Mouse (Mus musculus): ENCODE measurements around the gene Lhfpl4. TPM values are rescaled to one million over a fixed set of nuclear protein-coding genes. Genes with fewer than 3 reads are reported as not detected.

The Lhfpl4 gene
- polyA plus RNA-seq, 1 experiment = 0.22 TPM

DNA sequence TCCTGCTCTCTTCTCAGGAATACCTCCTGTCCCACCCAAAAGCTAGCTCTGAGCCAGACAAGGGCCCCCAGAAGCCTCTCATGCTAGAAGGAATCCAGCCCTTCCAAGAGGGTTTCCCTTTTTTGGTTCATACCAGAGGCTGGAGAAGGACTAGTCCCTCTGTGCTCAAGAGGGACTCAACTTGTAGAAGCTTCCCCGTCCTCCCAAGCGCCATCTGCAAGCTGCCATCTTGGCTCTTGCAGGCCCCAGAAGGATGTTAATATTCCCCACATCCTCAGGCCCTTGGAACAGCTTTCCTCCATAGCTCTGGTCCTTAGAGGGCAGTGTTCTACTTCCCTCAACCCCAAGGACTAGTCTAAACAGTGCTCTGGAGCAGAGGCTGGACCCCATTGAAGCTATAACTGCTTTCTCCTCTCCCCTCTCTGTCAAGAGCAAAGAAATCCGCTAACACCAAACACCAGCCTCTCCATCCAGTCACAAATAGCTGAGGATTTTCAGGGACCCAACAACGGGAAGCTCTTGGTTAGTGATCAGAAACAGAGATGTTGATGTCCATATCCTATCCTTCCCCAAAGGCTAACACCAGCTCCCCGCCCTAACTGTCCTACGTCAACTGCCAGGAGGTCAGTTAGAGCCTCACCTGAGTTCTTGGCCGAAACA, 26.7 kb downstream of the Lhfpl4 start:
- DNase-seq (ENCODE audit: low spot score) = no peak

DNA sequence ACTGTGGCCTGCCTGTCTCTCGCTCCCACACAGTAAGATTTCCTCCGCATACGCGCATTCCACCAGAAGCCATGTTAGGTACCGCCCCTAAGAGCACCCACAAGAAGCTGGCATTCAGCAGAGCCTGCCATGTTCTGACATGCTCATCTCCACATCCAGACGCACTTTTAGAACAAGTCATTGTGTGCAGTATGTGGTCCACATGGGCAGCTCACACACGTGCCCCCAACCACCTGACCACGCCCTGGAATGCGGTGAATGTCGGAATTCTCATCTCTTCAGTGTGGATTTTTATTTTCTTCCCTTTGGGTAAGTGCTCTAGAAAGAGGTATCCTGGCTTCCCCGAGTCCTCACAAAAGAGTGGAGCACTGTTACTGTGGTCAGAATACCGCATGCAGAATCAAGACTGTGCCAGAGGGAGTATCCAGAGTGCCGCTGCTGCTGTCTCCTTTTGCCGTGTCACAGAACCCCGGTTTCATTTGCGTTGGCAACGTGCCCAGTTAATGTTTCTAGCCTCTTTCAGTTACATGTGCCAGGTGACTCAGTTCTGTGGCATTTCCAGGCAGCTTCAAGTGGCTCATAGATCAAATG, 28.4 kb downstream of the Lhfpl4 start:
- peak; percentile 50 for DNase-seq (ENCODE audit: low spot score)

DNA sequence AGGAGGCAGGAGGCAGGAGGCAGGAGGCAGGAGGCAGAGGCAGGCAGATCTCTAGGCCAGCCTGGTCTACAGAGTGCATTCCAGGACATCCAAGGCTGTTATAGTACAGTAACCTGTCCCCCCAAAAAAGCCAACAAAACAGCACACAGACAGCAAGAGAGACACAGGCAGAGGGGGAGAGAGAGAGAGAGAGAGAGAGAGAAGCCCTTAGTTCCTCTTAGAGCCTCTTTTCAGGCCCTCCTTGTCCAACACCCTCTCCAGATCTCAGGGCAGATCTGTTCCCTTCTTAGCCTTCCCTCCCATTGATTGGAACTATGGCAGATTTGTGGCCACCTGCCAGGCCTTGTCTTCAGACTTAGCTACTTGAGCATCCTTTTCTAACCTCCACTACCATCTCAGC, 31.7 kb downstream of the Lhfpl4 start:
- DNase-seq (ENCODE audit: low spot score) = no peak

DNA sequence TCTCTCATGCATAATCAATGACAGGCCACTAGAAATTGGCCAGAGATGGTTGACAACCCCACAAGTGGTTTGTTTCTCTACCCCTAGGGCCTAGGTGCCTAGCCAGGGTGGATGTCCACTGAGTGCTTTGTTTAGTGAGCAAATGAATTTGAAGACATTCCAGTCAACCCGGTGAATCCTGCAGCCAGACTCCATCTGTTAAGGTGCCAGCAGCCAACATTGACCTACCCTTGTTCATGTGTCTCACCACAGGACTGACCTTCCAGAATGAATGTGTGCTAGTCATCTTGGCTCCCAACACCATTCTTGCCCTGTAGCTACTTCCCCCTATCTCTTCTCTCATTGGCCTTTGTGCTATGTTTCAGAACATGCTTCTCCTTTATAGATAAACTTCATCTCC, 33.2 kb downstream of the Lhfpl4 start:
- DNase-seq (ENCODE audit: low spot score) = no peak

DNA sequence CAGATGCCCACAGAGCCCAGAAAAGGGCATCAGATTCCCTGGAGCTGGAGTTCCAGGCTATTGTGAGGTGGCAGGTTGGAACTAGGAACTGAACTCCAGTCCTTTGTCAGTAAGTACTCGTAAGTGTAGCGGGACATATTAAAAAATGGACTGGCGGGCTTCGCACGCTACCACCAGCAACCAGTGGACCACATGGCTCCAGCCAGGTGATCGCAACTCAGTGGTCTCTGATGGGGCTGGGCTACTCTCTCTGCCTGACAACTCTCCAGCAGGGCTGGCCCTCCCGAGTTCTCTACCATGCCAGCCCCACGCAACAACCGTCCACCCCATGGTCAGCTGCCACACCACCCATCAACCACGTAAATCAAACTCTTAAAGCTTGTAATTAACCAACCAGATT, 35.1 kb downstream of the Lhfpl4 start:
- DNase-seq (ENCODE audit: low spot score) = no peak

DNA sequence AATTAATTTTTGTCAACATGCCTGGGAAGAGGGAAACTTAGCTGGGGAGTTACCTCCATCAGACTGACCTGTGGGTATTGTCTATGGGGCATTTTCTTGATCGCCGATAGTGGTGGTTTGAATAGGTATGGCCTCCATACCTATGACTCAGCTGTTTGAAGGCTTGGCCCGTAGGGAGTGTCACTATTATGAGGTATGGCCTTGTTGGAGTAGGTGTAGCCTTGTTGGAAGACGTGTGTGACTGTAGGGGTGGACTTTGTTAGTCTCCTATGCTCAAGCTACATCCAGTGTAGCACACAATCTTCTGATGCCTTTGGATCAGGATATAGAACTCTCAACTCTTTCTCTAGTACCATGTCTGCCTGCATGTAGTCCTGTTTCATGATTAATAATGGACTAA, 39.1 kb downstream of the Lhfpl4 start:
- no peak for DNase-seq (ENCODE audit: low spot score)

DNA sequence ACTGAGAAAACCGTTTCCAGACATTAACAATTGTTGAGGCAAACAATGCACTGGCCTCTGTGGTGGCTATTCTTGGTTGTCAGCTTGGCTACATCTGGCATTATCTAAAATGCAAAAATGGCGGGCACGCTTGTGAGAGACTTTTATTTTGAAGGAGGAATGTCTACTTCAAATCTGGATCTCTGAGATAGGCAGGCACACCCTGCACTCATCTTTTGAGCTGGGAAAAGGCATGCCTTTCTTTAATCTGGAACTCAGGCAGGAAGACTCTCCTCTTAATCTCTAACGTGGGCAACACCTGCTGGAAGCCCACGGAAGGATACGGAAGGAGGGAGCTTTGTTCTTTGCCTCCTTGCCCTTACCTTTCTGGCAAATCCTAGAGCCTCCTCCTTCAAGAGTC, 40.3 kb downstream of the Lhfpl4 start:
- no peak for DNase-seq (ENCODE audit: low spot score)

DNA sequence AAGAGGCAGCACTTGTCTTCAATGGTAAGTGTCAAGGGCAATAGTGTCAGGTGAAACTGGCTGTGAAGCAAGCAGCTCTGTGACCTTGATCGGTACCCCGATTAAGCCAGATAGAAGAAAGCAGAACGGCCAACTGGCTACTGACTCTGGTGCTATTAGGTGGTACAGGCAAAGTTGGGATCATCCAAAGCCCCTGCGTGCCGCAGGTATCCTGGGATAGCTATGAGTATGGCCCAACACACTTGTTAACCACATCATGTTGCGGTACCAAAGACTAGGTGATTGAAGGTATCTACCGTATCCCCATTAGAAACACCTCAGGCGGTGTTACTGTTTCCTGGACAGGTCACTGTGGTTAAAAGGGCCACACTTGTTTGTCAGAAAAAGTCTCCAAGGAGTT, 41.1 kb downstream of the Lhfpl4 start:
- DNase-seq (ENCODE audit: low spot score) = no peak

DNA sequence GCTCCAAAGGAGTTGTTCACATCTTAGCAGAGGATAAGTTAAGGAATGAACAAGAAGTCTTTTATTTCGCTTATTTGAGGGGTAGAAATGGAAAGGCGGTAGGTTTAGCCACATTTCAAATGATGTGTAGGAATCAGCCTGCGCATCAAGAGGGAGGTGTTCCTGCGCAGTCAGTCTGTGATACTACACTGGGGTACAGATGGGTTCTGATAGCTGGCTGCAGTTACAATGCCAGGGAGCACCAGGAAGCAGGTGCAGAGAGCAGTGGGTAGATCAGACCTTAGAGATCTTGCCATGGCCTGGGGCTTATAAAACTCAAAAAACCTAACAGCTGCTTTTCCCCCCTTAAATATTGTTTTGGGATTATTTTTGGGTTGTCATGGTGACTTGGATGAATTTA, 49.9 kb downstream of the Lhfpl4 start:
- no peak for DNase-seq (ENCODE audit: low spot score)

DNA sequence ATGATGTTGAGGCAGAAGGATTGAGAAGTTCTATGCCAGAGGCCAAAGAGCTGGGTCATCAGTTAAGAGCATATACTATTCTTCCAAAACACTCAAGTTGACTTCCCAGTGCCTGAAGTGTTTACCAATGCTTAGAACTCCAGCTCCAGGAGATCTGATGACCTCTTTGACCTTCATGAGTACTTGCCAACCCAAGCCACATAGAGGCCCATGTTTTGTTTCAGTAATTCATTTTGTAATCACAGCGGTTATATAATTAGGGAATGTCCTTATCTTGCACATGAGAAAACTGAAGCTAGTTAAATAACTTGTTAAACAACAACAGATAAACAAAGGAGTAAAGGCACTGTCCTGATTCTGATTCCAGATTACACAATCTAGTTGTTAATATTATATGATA, 50.4 kb downstream of the Lhfpl4 start:
- no peak for DNase-seq (ENCODE audit: low spot score)

DNA sequence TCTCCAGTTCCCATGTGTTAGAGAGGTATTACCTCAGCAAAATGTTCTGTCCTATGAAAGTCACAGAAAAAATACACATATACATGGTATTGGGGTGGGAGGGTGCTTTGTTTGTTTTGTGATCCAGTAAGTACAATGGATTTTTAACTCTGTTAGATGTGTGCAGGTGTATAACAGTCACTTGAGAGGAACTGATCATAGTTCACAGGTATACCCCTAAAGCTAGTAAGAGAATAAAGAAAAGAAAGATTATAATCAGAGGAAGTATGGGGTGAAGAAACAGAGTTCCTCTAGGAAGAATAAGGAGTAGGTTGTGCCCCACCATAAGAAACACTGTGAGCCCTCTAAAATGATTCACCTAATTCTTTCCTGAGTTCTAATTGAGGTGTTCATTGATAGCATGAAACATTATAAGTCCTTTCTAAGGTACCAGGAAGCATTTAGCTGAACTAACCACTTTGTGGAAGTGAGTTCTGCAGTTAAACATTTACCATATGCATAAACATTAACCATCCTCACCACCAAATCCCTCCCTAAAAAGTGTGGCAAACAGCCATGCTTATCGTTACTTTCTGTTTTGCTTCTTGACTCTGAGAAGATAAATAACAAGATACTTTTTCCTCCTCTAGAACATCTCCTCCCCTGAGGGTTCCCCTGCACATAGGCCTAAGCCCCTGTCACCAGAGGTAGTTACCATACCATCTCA, 53.6 kb downstream of the Lhfpl4 start:
- DNase-seq (ENCODE audit: low spot score) = no peak

DNA sequence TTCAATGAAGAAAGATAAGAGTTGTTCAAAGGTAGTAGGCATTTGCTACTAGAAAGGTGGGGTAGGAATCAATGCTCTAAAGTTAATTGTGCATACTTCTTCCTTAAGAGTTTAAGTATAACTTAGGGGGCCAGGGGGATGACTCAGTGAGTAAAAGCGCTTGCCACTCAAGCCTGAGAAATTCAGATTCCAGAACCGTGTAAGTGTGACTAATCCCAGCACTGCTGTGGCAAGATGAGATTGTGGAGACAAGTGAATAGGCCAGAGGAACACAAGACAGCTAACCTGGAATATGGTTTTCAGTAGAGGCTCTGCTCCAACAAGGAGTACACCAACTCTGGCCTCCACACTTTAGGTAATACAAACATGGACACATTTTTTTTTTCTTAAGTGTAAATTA, 61.8 kb downstream of the Lhfpl4 start:
- DNase-seq (ENCODE audit: low spot score) = no peak

DNA sequence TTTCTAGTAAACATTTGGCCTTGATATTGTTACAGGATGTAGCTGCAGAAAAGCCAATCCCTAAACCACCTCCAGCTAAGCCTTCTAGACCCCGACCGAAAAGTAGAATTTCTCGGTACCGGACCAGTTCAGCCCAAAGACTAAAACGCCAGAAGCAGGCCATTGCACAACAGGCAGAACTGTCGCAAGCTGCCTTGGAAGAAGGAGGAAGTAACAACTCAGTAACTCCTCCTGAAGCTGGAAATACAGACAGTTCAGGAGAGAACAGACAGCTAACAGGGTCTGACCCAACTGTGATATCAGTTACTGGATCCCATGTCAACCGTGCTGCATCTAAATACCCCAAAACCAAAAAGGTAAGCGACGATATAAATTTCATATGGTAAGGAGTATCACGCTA, 74.4 kb downstream of the Lhfpl4 start:
- DNase-seq (ENCODE audit: low spot score) = no peak

Other genes with a start within 250 kb of the Lhfpl4 start
- 2.5 and 3.6 TPM in 2 replicates for gene Srgap3, start 248.1 kb downstream of the Lhfpl4 start, polyA plus RNA-seq (2012; rRNA removed)
- 25.3 and 27.2 TPM in 2 replicates for gene Thumpd3, start 149.2 kb downstream of the Lhfpl4 start, polyA plus RNA-seq (2012; rRNA removed)
- 41.4 and 49.9 TPM in 2 replicates for gene Setd5, start 118.0 kb downstream of the Lhfpl4 start, polyA plus RNA-seq (2012; rRNA removed)
- gene Mtmr14, start 42.5 kb upstream of the Lhfpl4 start, polyA plus RNA-seq (2012; rRNA removed) = 22.5 and 26.5 TPM in 2 replicates
- 0.03 and 0.18 TPM in 2 replicates for gene Cpne9, start 86.9 kb upstream of the Lhfpl4 start, polyA plus RNA-seq (2012; rRNA removed)
- gene Brpf1, start 111.8 kb upstream of the Lhfpl4 start, polyA plus RNA-seq (2012; rRNA removed) = 18.3 and 19.7 TPM in 2 replicates
- 16.3 and 19.1 TPM in 2 replicates for gene Ogg1, start 131.6 kb upstream of the Lhfpl4 start, polyA plus RNA-seq (2012; rRNA removed)
- 71.5 and 80.8 TPM in 2 replicates for gene Camk1, start 148.6 kb upstream of the Lhfpl4 start, polyA plus RNA-seq (2012; rRNA removed)
- 36.3 and 38.5 TPM in 2 replicates for gene Tada3, start 182.5 kb upstream of the Lhfpl4 start, polyA plus RNA-seq (2012; rRNA removed)
- gene Arpc4, start 182.7 kb upstream of the Lhfpl4 start, polyA plus RNA-seq (2012; rRNA removed) = 116 TPM in 2 replicates
- 6.3 and 8.5 TPM in 2 replicates for gene Ttll3, start 193.9 kb upstream of the Lhfpl4 start, polyA plus RNA-seq (2012; rRNA removed)
- gene Rpusd3, start 224.0 kb upstream of the Lhfpl4 start, polyA plus RNA-seq (2012; rRNA removed) = 11.8 and 17.3 TPM in 2 replicates
- gene Cidec, start 240.4 kb upstream of the Lhfpl4 start, polyA plus RNA-seq (2012; rRNA removed) = 31.0 and 68.5 TPM in 2 replicates
- 54.5 and 61.3 TPM in 2 replicates for gene Jagn1, start 247.2 kb upstream of the Lhfpl4 start, polyA plus RNA-seq (2012; rRNA removed)